Mouse (Mus musculus): Measurements from ENCODE around the gene Itih2.
A peak's percentile ranks its signal among the peaks of the same experiment; 100 is the strongest.

The Itih2 gene

DNA sequence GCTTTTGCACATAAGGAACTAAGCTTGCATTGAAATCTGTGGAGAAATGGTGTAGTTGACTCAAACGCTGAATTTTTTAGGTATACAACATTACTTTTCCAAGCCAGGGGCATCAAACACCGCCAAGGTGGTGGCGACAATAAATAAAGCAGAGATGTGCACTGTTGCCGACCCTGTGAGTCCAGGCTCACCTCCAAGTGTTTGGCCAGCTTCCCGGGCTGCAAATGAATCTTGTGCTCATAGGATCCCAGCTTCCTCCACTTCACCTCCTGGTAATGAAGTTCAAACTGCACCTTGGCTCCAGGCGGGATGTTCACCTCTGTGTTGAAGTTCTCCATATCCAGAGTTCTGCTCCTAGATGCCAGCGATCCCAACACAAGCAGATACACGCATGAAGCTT, 11.9 kb downstream of the Itih2 start:
- ATAC-seq (ENCODE audit: insufficient number of reproducible peaks, low FRiP score, low TSS enrichment) = no peak

DNA sequence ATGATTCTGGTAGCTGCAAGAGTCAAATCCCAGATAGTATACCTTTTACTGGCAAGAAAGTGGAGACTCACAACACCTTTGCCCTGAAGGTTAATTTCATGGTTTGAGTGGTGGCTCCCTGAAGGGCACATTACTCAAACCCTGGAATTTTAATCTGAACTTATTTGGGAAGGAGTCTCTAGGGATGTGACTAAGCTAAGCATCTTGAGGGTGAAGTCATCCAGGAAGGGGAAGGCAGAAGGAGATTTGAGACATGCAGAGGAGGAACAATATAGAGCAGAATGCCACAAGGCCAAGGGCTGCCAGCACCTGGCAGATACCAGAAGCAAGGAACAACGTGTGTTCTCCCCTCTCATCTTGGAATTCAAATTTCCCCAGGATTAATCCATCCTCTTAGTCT, 12.4 kb downstream of the Itih2 start:
- ATAC-seq (ENCODE audit: insufficient number of reproducible peaks, low FRiP score, low TSS enrichment) = no peak

DNA sequence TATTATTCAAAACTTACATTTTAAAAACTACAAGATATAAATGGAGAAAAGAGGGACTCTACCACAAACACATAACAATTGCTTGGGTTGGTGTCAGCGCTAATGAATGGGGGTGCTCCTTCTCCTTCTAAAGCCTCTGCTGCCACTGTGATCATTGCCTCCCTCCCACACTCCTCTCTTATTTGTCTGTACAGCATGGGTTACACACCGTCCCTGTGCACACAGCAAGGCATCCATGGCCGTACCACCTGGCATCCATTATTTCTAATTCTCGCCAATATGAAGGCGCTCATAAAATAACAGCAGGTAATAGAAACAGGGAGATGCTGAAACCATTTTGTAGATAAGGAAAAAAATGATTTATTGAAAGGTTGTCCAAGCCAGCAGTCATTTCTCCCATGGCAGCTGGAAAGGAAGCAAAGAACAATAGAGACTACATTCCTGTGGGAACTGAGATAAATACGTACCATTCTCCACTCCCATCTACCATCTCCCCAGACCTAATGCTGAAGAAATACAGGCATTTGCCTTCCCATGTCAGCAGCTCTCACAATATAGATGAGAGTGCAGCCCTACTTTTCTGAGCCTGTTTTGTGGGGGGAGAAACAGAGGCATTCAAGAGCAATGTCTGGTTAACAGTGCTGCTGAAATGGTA, 22.5 kb downstream of the Itih2 start:
- no peak for ATAC-seq (ENCODE audit: insufficient number of reproducible peaks, low FRiP score, low TSS enrichment)

DNA sequence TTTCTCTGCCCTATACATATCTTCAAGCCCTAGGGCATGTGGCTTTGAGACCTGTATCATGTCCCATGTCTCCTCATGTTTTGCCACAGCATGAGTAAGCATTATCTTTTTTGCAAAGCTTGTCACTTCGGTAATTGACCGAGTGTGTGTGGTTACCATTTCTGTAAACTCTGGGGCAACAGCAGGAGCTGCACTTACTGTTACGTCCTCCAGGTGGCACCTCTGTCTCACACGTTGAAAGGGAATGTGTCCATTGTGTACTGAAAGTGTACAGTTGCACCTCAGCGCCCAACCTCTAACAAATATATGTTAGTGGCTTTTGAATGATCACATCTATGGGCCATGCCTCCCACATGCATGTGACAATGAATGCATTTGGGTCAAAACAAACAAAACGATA, 30.0 kb downstream of the Itih2 start:
- no peak for ATAC-seq (ENCODE audit: insufficient number of reproducible peaks, low FRiP score, low TSS enrichment)

DNA sequence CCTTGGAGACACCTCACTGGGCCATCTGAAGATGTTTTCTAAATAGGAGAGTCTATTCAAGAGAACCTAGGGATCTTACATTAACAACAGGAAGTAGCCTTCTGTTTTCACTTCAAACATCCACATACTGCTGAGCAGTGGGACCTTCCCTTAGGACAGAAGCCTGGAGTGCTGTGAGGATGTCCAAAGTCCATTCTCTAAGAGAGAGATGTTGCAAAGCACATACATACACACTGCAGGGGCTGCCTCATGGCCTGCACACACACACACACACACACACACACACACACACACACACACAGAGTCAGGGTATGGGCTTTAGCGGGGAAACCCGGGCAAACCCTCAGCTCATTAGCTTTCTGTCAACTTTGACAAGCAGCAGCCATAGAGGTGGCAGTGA, 30.7 kb downstream of the Itih2 start:
- ATAC-seq (ENCODE audit: insufficient number of reproducible peaks, low FRiP score, low TSS enrichment) = no peak

DNA sequence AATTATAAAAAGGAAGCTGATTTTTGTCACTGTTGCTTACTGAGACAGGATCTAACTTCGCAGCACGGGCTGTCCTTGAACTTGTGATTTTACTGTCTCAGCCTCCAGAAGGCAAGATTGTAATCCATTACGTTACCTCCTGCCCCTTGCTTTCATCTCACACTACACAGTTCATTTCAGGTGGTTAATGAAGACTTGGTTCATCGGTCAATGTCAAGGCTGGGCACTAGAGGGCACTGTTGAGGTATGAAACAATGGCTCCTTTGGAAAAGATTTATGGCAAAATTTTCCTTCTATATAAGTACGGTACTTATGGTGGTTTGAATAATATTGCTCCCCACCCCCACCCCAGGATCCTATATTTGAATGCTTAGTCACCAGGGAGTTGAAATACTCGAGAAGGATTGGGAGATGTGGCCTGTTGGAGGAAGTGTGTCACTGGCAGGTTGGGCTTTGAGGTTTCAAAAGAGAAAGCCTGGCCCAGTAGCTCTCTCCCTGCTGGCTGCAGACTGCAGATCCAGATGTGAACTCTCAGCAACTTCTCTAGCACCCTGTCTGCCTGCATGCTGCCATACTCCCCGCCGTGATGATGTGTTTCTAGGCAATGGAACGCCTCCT, 32.5 kb downstream of the Itih2 start:
- peak; percentile 63; the same call in 1 of the 2 replicates for ATAC-seq (ENCODE audit: insufficient number of reproducible peaks, low FRiP score, low TSS enrichment)

DNA sequence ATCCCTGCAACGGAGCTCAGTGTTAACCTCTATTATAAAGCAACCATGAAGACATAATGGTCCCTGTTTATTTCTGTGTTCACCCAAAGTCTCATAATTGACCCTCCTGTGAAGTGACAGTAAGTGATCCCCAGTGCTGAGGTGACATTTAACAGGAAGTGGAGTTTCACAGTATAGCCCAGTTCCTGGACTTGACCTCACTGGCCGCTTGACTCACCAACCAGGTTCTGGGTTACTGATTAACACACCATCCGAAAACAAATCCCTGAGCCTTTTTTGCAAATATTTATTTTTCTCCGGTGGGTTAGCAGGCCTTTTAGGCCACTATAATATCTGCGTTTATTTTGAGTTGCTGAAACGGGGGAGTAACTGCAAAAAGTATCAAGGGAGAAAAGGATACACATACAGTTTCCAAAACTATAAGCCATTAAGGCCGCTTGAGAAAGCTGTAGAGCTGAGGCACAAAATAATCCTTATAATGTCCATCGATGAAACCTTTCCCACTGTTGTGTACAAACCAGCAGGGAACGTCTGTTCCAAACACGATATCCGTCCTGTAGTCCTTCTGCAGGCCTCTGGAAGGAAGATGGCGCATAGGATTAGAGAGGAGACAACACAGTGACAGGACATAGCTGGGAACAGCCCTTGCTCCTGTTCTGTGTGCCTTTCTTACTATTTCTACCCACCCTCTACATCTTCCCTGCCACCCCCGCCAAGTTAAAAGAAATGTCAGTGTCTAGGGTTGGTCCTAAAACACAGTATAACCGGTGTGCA, 36.7 kb downstream of the Itih2 start:
- ATAC-seq (ENCODE audit: insufficient number of reproducible peaks, low FRiP score, low TSS enrichment) = no peak

DNA sequence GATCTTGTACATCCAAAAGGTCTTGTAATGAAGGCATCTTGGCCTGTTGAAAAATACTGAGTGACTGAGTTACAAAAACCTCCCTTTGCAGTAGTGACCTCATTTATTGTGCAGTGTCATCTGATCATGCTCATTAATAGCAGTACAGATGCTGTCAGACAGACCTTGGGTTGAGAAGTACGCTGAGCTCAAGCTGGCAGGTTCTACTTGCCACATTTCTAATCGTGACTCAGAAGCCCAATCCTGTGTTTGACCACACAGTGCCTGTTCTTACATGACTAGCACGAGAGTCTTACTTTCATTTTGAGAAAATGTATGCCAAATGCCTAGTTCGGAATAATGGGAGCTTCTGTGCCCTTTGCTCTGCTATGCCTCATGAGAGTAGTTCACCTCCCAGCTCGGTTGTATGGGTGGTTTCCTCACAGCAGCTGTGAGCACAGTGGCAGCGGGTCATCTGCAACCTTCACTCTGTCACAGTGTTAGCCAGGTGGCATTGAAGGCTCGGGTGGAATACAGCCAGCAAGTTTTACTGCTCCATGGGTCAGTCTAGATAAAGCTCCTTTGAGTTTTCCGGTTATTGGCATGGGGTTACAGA, 43.8 kb downstream of the Itih2 start:
- ATAC-seq (ENCODE audit: insufficient number of reproducible peaks, low FRiP score, low TSS enrichment) = peak; percentile 54; the same call in 1 of the 2 replicates

DNA sequence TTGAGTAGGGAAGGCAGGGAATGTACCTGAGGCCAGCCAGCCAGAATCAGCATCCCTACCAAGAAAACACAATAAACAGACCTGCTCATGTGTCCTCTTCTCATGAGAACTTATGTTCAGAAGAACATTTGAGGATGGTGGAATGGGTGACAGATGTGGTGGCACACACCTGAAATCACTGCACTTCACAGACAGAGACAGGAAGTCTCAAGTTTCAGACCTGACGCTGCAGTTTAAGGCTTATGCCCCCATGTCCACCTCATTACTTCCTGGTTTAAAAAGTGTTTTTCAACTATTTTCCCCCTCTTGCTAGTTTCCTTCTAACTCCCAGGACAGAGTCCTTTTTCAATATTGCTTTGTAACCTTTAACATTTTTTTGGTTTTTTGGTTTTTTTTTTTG, 48.5 kb downstream of the Itih2 start:
- no peak for ATAC-seq (ENCODE audit: insufficient number of reproducible peaks, low FRiP score, low TSS enrichment)

DNA sequence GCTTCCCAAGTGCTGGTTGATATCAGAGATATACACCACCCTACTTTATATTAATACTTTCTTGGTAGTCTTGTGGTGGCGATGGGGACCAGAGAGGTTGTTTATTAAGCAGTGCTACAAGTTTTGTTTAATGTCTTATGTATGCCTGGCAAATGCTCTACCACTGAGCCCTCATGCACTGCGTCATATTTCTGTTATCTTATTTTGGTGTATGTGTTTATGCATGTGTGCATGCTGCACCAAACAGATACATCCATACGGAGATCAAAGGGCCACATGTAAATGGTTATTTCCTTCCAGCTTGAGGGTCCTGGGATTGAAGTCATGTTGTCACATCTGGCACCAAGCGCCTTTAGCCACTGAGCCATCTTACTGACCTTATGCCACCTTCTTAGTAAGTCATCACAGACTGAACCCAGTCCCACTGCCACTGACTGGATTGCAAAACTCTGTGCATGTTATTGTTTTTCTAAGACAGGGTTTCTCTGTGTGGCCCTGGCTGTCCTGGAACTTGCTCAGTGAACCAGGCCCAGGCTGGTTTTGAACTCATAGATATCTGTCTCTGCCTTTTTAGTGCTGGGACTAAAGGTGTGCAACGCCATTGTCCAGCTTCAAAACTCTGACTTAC, 49.6 kb downstream of the Itih2 start:
- no peak for ATAC-seq (ENCODE audit: insufficient number of reproducible peaks, low FRiP score, low TSS enrichment)

DNA sequence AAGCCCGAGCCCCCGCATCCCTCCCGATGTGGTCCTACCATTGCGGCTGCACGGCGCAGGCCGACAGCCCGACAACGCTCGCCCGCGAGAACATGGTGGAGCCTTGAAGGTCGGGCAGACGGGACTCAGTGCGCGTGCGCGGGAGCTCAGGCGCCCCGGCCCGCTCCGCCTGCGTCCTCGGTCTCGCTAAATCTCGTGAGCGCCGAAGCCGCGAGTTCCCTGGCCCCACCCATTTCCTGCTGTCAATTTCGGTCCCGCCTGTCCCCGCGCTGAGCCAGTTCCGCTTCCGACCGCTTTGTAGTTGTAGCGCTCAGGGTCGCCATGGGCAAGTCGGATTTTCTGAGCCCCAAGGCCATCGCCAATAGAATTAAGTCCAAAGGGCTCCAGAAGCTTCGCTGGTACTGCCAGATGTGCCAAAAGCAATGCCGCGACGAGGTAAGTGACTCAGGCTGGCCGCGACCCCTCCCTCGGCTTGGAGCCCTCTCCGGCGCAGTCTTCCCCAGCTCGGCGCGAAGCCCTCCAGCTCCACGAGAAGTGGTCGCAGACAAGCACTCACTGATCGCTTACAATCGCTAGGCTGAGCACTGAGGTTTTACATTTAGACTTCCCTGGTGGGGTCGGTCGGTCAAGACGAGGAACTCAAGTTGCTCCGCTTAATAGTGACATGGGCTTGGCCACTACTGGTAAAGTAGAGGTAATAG, 50.7 kb downstream of the Itih2 start, which contains the start of the genes Atp5c1 and Kin:
Gene Atp5c1, minus strand, starts transcription at position 201 of the 701 bp plus-strand sequence.
Gene Kin, plus strand, starts transcription at position 284 of the 701 bp plus-strand sequence.
- ATAC-seq (ENCODE audit: insufficient number of reproducible peaks, low FRiP score, low TSS enrichment) = peak; percentile 93

DNA sequence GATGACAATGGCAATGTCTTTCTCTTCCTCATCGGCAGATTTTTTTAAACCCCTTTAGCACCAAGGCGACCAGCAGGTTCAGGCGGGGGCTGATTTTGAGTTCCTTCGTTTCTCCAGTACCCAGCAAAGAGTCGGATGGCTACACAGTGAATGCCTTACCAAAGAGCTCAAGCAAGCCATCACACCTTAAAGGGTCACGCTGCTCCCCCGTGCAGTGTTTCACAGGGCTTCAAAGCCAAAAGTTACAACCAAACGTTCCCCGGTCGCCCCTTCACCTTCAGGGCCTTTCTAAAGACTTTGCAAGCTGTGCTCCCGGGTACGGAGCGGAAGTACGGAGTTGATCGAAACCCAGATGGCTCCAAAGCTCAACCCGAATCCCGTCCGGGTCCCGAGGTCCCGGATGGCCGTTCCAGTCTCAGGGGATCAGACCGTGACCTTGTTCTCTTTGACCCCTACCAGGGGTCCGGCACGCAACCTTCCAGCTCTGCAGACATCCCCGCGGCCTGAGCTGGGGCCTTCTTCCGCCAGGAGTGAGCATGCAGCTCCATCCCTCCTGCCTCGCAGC, 51.4 kb downstream of the Itih2 start:
- no peak; the same call in 1 of the 2 replicates for ATAC-seq (ENCODE audit: insufficient number of reproducible peaks, low FRiP score, low TSS enrichment)

DNA sequence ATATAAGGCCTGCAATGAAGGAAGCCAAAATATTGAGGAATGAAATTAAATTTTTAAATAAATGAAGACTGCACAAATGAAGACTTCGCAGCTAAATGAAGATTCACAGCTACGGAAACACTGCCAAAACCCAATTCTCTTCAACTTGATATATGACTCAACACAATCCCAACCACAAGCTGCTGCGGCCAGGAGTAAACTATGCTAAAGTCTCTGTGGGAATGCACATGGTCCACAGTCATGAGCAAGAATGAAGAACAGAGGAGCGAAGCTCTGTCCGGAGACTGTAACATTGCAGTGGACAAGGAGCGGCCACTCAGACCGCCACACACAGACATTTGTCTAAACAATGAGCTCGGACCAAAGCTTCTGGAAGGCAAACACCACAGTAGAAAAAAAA, 54.5 kb downstream of the Itih2 start:
- no peak for ATAC-seq (ENCODE audit: insufficient number of reproducible peaks, low FRiP score, low TSS enrichment)

DNA sequence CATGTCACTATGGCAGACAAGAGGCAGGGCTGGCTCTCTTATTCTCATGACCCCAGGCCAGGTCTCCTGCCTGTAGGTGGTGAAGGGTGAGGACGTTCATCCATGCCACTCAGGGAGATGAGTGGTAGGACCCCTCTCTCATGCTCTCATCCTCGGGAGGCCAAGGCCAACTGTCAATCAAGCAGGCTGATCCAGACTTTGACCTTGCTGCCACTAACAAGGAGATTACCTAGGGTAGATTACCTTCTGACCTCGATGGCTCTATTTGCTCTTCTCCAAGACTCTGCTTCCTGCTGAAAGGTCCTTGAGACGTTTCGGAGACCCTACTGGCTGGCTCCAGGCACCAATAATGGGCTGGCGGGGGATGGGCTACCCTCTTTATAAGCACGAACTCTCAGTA, 56.7 kb downstream of the Itih2 start:
- ATAC-seq (ENCODE audit: insufficient number of reproducible peaks, low FRiP score, low TSS enrichment) = no peak

DNA sequence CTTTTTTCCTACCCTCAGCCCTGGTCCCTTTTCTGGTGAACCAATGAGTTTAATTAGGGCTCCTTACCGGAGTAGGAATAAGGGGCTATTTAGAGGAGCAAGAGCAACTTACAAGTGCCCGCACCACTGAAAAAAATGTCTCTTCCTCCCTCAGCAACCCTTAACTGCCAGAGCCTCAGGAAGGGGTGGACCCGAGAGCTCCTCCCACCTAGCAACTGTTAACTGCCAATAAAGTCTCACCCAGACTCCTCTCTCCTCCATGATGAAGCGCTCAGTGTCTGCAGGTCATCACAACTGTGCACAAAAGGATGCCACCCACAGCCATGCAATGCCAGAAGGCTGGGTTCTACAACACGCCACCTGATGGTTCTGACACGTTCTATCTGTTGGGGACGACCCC, 59.4 kb downstream of the Itih2 start:
- ATAC-seq (ENCODE audit: insufficient number of reproducible peaks, low FRiP score, low TSS enrichment) = no peak

DNA sequence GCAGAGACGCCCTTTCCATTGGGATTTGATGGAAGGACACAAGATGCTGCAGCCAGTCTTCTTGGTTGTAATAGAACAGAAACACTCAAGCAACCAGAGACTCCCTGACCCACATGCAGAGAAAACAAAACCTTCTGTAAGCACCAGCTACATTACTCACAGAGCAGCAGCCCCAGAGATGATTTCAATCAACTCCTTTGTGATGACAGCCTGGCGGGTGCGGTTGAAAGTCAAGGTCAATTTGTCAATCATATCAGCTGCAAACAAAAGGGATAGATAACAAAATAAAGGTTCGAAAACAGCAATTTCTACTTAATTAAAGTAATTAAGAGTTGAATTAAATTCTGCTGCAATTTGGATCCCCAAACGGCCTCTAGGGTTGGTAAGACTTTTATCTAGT, 72.4 kb downstream of the Itih2 start:
- ATAC-seq (ENCODE audit: insufficient number of reproducible peaks, low FRiP score, low TSS enrichment) = no peak

DNA sequence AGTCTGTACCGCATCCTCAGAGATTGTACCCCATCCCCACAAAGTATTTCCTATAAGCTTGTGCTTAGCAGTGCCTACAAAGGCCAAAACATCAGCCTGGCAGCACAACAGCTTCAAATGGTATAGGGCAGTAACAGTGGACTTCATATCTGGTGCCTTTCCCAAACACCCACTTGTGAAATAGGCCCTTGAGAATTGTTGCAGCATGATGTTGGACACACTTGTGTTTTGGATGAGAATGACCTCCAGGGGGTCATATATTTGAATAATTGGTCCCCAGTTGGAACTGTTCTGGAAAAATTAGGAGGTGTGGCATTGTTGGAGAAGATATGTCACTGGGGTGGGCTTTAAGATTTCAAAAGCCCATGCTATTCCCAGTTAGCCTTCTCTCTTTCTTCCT, 79.2 kb downstream of the Itih2 start:
- ATAC-seq (ENCODE audit: insufficient number of reproducible peaks, low FRiP score, low TSS enrichment) = no peak

DNA sequence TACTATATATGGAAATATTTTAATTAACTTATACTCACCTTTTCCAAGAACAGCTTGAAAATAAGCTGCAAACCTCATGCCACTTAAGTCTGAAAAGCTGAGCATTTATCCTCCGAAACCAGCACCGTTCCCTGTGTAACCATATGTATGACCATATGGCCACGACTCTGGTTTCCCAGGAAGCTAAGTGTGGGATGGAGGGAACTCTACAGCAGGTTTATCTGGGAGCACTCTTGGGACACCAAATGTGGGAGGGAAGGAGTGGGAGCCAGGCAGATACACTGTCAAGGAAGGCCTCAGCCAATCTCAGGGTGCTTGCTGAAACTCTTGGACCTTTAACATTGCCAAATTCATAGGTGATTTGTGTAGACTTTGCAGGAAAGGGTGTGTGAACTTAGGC, 80.3 kb downstream of the Itih2 start:
- no peak for ATAC-seq (ENCODE audit: insufficient number of reproducible peaks, low FRiP score, low TSS enrichment)

DNA sequence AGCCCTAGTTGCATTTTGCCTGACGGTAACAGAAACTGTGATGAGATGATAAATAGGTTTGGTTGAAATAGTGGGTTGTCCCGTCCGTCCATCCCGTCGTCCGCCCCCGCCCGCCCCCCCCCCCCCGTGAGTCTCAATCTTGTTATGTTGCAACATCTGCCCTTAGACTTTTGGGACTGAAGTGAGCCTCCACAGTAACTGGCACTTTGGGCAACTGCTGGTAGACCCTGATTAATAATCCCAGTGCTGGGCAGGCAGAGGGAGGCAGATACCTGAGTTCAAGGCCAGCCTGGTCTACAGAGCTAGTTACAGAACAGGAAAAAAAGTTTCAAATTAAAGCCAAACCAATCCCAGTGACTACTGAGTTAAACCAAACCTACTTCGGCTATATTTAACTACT, 81.7 kb downstream of the Itih2 start:
- ATAC-seq (ENCODE audit: insufficient number of reproducible peaks, low FRiP score, low TSS enrichment) = no peak

DNA sequence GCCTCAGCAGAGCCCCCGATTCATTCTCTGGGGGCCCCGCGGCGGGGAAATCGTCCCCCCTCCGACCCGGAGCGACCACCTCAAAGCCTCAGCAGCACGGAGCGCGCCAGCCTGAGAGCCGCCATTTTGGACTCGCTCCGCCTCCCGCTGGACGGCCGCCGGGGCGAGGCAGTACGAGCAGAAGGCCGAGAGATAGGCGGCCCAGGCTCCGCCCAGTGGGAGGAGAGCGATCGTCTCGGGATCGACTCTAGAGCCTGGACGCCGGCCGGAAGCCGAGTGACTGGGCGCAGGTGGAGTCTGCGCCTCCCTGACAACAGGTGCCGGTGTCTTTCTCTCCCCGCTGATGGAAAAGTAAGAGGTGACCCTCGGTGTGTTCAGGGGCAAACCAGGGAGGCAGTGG, 82.7 kb downstream of the Itih2 start, which contains the start of gene Taf3:
Gene Taf3, minus strand, starts transcription at position 136 of the 400 bp plus-strand sequence.
- ATAC-seq (ENCODE audit: insufficient number of reproducible peaks, low FRiP score, low TSS enrichment) = peak; percentile 95
